Mouse (Mus musculus) ES-CJ7 (cell line): Measurements from ENCODE around the gene Acot2.
A peak's percentile ranks its signal among the peaks of the same experiment; 100 is the strongest.
"Not testable (repeated sequence)": the region's sequence is repeated elsewhere in the genome, so short reads cannot be mapped to it uniquely, and the experiment has no call there.

ENCODE experiments used
- DNase-seq: peaks from one replicate; pipeline ENCODE4 v3.0.0; 2011; ENCODE audit warnings: low read depth, low spot score

Acot2 gene

GRCm38 (mm10) chr12:83998341-83999107, 10.9 kb downstream of the Acot2 start:
- no peak for DNase-seq

GRCm38 (mm10) chr12:83999237-83999636, 11.6 kb downstream of the Acot2 start:
- DNase-seq, result not testable (repeated sequence)

DNA sequence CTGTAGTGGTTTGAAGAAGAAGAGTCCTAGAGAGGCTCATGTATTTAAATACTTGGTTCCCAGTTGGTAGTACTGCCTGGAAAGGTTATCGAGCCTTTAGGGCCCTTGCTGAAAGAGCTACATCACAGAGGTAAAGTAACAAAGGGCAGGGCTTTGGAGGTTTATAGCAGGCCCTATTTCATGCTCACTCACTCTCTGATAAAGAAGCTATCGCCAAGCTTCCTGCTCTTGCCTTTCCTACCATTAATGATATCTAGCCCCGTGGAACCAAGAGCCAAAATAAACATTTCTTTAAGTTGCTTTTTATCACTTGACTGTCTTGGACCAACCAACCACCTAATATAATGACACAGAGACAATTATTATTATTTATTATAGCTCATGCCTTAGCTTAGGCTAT, 12.8 kb downstream of the Acot2 start:
- no peak for DNase-seq

- no peak for DNase-seq
Measured at GRCm38 (mm10) chr12:84003866-84004265, 16.2 kb downstream of the Acot2 start.

GRCm38 (mm10) chr12:84008251-84008650, 20.6 kb downstream of the Acot2 start:
- DNase-seq, result no peak

DNA sequence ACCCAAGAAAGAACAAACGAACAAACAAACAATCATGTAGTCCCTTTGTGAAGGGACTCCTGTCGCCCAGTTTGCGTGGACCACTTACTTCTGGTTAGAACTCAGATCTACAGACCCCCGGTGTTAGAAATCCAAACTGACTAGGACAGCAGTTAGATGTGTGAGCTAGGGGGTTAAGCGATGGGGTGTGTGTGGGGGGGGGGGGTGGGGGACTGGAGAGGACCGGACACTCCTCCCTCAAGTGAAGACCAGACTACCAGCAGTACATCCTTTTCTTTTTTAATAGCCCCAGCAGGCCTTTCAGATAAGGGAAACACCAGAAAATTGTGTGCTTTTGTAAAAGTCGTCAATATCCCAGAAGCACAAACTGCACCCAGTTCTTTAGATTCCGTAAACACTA, 21.1 kb downstream of the Acot2 start:
- no peak for DNase-seq

GRCm38 (mm10) chr12:84009171-84009965, 21.7 kb downstream of the Acot2 start, which contains the start of gene Acot1:
TSS of gene Acot1 (plus strand) at chr12:84009490.
- peak; percentile 75 for DNase-seq

DNA sequence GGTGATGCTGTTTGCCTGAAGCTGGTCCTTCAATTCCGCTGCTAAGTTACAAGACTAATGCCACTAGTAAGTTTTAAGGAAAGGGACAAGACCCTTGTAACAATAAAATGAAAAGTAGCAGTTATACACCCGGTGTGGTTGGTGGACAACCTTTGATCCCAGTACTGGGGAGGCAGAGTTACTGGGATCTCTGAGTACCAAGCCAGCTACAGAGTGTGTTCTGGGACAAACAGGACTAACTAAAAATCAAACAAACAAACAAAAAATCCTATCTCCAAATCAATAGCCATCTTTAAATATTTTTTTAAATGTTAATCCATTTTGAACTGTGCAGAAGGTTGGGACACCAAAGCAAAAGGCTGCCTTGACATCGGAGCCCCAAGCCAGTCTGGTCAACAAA, 22.5 kb downstream of the Acot2 start:
- no peak for DNase-seq

DNA sequence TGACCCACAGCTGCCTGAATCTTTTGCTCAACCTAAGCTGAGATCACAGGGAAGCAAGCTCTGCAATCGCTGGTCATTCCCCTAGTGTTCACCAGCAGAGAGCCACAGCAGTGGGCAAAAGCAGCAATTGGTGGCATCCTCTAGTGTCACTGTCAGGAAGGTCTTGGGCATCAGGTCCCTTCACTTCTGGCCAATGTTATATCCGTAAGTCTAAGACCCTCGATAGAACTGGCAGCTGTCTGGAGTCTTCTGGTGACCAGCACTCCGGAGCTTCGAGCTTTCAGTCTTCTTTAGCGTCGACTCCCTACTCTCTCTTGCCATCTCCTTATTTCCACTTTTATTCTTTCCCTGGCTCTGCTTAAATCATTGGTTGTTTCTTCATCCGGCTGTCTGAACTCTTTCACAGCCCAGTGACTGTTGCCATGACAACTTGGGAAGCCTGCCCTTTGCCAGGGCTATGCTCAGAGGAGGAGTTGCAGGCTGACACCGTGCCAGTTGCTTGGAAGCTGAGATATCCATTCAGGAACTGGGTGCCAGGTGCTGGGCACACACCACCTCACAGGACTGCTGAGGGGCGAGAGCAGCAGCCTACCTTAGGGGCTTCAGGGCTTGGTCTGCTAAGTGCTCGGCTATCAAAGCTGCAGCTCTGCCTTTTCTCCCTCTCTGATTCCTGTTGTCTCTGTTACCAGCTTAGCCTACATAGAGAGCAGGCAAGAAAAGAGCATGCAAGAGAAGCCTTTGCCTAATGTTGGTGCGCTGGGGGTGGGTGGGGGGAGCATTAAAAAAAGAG, 23.8 kb downstream of the Acot2 start:
- no peak for DNase-seq

DNA sequence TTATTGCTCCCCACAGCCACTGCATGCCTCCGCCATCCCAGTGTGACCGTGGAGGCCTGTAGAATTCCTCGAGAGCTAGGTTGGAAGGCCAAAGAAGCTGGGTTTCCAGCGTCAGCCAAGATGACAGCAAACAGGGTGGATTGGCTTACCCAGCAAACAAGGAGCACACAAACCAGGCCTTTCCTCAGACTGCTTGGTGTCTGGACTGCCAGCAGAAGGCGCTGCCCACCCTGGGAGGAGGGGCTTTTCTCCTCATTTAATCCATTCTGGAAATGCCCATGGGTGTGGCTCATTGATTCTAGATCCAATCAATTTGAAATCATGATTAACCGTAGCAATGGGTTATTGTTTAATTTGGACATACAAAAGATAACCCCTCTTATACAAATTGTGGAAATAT, 25.5 kb downstream of the Acot2 start:
- DNase-seq, result no peak

DNA sequence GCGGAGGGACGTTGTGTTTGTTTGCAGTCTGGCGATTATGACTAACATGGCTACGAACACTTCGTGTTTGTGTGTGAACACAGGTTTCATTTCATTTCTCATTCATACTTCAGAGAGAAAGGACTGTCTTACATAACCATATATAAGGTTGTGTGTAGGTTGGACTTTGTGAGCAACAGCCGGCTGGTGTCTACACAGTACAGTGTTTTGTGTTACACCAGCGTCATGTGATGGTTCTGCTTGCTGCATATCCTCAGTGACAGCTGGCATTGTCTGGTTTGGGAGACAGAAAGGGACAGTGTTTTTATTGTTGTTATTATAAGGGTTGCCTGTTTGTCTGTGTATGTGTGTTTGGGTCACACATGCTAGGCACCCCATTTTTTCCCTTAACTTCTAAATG, 26.0 kb downstream of the Acot2 start:
- DNase-seq, result no peak

DNA sequence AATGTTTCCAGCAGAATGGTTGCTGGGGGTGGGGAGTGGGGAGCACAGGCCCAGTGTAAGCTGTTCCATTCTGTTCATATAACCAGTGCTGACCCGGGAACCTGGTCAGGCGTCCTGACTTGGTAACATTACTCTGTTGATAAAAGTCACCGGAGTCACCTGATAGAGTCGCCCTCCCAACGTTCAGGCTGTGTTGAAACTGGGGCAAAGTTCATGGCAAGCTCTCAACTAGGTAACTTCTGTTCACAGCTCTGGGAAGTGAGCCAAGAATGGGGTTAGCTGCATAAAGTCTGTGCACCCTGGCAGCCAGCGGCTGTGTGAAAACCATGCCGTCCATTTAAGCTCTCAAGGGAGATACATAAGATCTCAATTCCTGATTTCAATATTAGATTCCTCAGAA, 32.9 kb downstream of the Acot2 start:
- DNase-seq, result not testable (repeated sequence)

- DNase-seq, result not testable (repeated sequence)
Measured at GRCm38 (mm10) chr12:84022266-84022665, 34.6 kb downstream of the Acot2 start.

- no peak for DNase-seq
Measured at GRCm38 (mm10) chr12:84023052-84023745, 35.5 kb downstream of the Acot2 start.

DNA sequence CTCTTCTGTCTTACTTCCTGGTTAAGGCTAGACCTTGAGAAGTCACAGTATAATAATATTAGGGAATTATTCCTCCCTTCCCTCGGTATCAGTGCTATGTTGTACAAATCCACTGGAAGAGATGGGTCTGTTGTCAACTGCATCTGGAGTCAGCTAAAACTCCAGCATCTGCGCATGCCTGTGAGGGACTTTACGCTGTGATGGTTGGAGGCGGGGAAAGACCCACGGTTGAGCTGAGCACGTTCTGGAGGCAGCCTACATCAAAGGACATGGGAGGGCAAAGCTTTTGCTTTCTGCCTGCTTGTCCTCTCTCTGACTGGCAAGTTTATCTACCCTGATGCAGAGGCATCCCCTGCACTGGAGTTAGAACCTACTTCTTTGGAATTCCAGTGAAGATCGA, 38.2 kb downstream of the Acot2 start:
- DNase-seq, result no peak

- peak; percentile 78 for DNase-seq
Measured at GRCm38 (mm10) chr12:84028328-84028727, 40.7 kb downstream of the Acot2 start.

- DNase-seq, result peak; percentile 76
Measured at GRCm38 (mm10) chr12:84029043-84029442, 41.4 kb downstream of the Acot2 start.

- peak; percentile 57 for DNase-seq
Measured at GRCm38 (mm10) chr12:84030659-84031332, 43.1 kb downstream of the Acot2 start.

DNA sequence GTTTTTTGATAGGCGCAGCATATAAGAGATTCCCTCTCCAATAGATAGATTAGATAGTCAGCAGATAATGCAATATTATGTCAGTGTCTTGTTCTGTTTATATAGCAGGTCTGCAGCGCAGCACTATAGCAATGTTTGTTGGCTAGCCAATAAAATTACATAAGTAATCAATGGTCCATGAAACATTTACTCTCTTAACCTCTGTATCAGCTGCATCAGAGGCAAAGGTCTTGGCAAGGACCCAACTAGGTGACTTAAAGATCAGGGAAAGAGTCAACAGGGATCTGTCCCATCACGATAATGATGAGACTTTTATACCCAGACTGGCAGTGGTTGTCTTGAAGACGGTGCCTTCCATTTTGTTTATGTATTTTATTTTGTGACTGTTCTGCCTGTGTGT, 45.2 kb downstream of the Acot2 start:
- no peak for DNase-seq

DNA sequence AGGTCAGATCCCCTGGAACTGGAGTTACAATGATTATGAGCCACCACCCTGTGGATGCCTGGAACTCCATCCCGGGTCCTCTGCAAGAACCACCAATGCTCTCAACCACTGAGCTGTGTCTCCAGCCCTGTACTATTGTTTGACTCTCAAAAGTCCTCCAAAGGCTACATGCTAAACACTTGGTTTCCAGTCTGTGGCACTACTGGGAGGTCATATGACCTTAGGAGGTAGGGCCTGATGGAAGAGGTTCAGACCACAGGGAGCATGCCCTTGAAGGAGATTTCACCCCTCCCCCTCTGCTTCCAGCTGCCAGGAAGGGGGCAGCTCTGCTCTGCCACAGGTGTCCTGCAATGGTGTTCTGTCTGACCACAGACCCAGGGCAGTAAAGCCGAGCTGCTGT, 45.6 kb downstream of the Acot2 start:
- DNase-seq, result peak; percentile 27

DNA sequence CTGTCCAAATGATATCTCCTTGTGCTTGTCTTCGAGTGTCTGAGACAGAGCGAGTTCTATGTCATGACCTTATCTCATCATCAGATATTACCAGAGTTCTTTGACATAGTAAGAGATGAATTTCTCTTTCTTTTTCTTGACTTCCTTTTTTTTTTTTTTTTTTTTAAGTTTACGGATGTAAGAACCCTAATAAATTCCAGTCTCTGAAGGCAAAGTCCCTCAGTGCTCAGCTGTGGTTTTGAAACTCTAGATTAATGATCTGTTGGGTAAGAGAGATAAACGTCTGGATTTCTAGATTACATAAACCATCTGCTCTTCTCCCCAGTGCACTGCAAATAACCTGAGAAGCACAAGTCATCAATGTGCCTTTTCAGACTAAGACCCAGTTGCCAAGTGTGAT, 46.4 kb downstream of the Acot2 start:
- DNase-seq, result no peak
